Mouse (Mus musculus): ENCODE measurements around the gene Kmt5c. TPM values are rescaled to one million over a fixed set of nuclear protein-coding genes. Genes with fewer than 3 reads are reported as not detected.
"Not testable (repeated sequence)": the region's sequence is repeated elsewhere in the genome, so short reads cannot be mapped to it uniquely, and the experiment has no call there.

Kmt5c gene
- polyA plus RNA-seq, 1 experiment from 2014 or later: 91.6 TPM

DNA sequence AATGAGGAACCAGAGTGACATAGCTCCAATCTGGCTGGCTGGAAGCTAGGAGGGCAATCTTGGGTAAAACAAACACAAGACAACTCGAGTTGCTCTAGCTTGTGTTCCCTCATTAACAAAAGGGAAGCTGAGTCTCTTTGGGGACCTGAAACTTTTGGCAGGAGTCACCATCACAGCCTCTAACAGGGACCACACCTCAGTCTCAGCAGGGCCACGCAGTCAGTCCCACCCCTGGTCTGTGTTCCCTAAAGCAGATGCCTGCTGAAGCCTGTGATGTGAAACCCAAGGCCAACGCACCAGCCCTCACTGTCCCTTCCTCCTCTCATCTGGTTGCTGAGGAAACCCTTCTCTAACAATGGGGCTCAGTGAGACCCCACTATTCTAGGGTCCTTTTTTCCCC, 42.2 kb downstream of the Kmt5c start:
- Histone ChIP-seq H3K4me1 (peaks cover 35% of the 10 kb centered on the region), H3K9me3 (replicated peaks) (no peaks in the 10 kb centered on the region), H3K27me3 (ENCODE audit: low read depth, poor library complexity, severe bottlenecking) (peaks cover 53% of the 10 kb centered on the region), H3K4me3 (no peak overlapping the region), H3K27ac (replicated peaks) (no peak overlapping the region), H3K36me3 (no peaks in the 10 kb centered on the region)
- DNase-seq (ENCODE audit: low spot score): no peak
- 65% methylated on average over 3 of the region's 3 CpGs for WGBS

DNA sequence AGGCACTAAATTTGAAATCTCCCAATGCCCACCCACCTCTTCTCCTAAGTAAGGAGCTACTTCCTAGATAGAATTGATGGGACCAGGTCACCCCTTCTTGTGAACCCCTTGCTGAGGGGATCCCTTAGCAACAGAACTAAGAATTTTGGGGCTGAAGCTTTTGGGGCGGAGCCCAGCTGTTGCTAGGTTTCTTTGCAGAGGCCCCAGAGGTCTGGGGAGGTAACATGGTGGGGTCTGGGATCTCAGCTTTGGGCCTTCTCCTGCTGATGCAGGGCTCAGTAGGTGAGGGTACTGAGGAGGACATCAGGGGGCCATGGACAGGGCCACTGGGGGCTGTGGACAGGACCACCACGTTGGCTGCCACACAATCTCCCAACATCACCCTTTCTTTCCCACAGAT, 42.8 kb downstream of the Kmt5c start, which contains the start of the genes Il11 and Tmem190:
TSS of gene Il11 (minus strand) at position 101 of the 400 bp plus-strand sequence.
TSS of gene Tmem190 (plus strand) at position 179 of the 400 bp plus-strand sequence.
- peaks cover 53% of the 10 kb centered on the region for H3K27me3 ChIP-seq (ENCODE audit: low read depth, poor library complexity, severe bottlenecking)
- no peak for DNase-seq (ENCODE audit: low spot score)
- H3K27ac ChIP-seq (replicated peaks): no peak within 1 kb of the TSS; the same call in 1 of the 2 replicates
- no peaks in the 10 kb centered on the region for H3K36me3 ChIP-seq
- H3K9me3 ChIP-seq (replicated peaks): no peaks in the 10 kb centered on the region
- 81% methylated on average over 2 of the region's 2 CpGs for WGBS
- H3K4me3 ChIP-seq: no peak within 1 kb of the TSS
- H3K4me1 ChIP-seq: peaks cover 28% of the 10 kb centered on the region

DNA sequence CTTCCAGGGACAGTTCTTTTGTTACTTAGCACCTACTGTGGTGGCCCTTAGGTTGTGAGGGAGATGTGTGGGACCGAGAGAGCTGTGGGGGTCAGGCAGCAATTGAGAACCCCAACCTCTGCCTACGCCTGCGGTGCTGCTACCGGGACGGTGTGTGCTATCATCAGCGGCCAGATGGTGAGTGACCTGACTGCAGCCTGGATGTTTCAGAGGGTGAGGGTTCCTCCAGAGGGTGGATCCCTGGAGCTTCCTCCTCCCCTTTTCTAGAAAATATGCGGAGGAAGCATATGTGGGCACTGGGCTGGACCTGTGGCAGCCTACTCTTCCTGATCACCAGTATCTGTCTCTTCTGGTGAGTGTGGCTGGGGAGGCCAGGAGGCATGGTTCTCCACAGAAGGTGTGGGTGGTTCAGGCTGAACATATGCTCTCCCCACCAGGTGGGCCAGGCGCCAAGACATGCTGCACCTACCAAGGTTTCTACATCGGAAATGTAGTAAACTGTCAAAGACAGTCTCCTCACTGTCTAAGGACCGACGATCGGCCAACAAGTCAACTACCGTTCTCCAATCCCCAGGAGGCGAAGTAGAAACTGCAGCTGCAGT, 43.9 kb downstream of the Kmt5c start:
- Histone ChIP-seq H3K36me3 (no peaks in the 10 kb centered on the region), H3K9me3 (replicated peaks) (no peaks in the 10 kb centered on the region), H3K4me1 (peaks cover 26% of the 10 kb centered on the region), H3K4me3 (no peak overlapping the region), H3K27ac (replicated peaks) (no peak overlapping the region), H3K27me3 (ENCODE audit: low read depth, poor library complexity, severe bottlenecking) (peaks cover 53% of the 10 kb centered on the region)
- no peak for DNase-seq (ENCODE audit: low spot score)
- WGBS: 87% methylated on average over 14 of the region's 14 CpGs

DNA sequence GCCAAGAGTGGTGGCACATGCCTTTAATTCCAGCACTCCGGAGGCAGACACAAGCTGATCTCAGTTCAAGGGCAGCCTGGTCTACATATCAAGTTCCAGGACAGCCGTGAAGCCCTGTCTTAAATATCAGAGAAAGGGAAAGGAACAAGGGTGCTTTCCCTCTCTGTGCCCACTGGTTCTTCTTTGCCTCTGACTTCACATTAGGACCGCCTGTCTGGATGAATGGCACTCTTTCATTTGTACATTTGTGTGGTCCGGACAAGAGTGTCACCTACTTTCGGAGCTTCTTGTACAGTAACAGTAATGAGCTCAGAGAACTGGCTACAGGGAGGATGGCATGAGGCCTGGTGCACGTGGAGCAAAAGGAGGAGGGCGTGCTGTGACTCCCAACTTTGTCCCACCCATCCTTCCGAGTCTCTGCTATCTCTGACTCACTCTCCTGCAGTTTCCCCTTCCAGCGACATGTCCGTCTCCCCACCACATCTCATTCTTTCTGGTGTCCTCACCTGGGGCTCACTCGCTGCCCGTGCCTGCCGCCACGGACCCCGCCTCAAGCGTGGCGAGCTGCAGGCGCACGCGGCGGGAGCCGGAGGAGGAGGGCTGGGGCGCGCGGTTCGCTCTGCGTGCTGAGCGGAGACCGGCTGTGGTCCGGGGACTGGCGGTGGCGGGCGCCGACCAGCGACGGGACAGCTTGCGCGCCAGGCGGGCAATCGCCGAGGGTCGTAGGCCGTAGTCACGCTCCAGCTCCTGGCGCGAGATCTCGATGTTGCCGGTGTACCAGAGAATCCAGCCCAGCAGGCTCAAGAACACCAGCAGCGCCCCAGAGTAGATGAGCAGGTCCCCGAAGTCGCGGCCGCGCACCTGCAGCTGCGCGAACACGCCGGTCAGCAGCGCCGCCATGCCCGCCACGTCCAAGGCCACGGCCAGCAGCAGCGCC, 48.9 kb downstream of the Kmt5c start:
- peak; percentile 83 for DNase-seq (ENCODE audit: low spot score)
- Histone ChIP-seq H3K36me3 (peaks cover 3% of the 10 kb centered on the region), H3K27ac (replicated peaks) (peak overlapping the region; percentile 89), H3K4me3 (peak overlapping the region; percentile 62), H3K27me3 (ENCODE audit: low read depth, poor library complexity, severe bottlenecking) (peaks cover 45% of the 10 kb centered on the region), H3K9me3 (replicated peaks) (no peaks in the 10 kb centered on the region), H3K4me1 (peaks cover 17% of the 10 kb centered on the region)
- 3% methylated on average over 64 of the region's 64 CpGs for WGBS

DNA sequence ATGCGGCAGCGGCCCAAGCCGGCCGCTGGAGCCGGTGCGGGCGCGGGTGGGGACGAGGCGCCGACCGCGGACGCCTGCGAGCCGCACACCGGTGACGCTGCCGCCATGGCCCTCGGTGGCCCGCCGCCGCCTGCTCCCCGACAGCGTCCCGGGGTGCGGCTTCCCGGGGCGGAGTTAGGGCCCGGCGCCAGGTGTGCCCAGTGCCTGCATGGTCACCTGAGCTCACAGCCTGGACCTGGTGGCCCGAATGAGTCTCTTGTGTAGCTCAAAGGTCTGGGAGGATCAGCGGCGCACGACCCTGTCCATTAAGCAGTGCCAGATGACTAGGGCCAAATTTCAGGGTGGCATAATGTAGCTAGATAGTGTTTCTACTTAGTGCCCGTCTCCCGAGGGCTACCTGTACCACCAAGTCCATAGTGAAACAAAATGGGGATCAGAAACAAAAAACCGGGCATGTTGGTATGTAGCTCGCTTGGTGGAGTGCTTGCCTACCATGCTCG, 49.6 kb downstream of the Kmt5c start, which contains the start of gene Tmem238:
TSS of gene Tmem238 (minus strand) at position 221 of the 500 bp plus-strand sequence.
- H3K27ac ChIP-seq (replicated peaks): peak within 1 kb of the TSS; percentile 89

DNA sequence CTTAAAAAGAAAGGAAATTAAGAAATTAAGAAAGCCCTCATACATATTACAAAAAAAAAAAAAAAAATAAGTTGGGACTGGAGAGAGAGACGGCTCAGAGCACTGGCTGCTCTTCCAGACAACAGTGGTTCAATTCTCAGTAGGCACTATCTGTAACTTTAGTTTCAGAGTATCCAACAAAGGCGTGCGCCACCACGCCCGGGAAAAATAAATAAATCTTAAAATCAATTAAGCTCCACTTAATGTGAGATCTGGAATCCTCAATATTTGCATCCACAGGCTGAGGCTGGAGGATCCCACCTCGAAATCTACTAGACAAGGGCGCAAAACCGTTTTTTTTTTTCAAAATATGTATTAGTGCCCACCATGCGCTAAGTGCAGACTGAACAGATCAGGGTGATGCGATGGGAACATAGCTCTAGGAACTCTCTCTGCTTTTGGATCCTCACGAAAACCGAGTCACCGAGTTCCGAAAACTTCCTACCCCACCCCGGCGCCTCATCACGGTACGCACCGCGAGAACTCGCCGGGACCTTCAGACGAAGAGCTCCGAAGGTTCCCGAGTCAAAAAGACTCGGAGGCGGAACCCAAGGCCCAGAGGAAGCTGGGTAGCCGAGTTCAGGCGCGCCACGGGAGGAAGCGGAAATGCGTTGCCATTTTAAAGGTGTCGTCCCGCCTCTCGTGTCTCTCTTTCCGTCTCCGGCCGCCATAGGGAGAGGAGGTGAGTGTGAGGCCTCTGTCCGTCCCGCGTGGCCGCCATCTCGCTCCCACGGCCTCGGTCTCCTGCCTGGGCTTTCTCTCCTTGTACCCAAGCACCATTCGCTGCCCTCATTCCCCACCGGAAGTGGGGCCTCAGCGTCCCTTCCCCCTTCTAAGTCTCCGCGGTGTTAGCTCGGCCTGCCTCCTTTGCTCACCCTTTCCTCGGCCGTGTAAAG, 52.6 kb downstream of the Kmt5c start, which contains the start of gene Rpl28:
TSS of gene Rpl28 (plus strand) at position 597 of the 935 bp plus-strand sequence.
- peak within 1 kb of the TSS; percentile 93 for H3K27ac ChIP-seq (replicated peaks)
- no peaks in the 10 kb centered on the region for H3K9me3 ChIP-seq (replicated peaks)
- H3K4me3 ChIP-seq: peak within 1 kb of the TSS; percentile 80
- peak; percentile 96 for DNase-seq (ENCODE audit: low spot score)
- H3K27me3 ChIP-seq (ENCODE audit: low read depth, poor library complexity, severe bottlenecking): peaks cover 33% of the 10 kb centered on the region
- peaks cover 41% of the 10 kb centered on the region for H3K36me3 ChIP-seq
- peaks cover 29% of the 10 kb centered on the region for H3K4me1 ChIP-seq
- 2% methylated on average over 54 of the region's 54 CpGs for WGBS

More for the DNA sequence above, 49.6 kb downstream of the Kmt5c start, which contains the start of gene Tmem238:
- Histone ChIP-seq H3K36me3 (peaks cover 10% of the 10 kb centered on the region), H3K4me3 (peak within 1 kb of the TSS; percentile 62), H3K9me3 (replicated peaks) (no peaks in the 10 kb centered on the region), H3K4me1 (peaks cover 24% of the 10 kb centered on the region), H3K27me3 (ENCODE audit: low read depth, poor library complexity, severe bottlenecking) (peaks cover 45% of the 10 kb centered on the region)
- WGBS: 9% methylated on average over 40 of the region's 40 CpGs
- no peak for DNase-seq (ENCODE audit: low spot score)

DNA sequence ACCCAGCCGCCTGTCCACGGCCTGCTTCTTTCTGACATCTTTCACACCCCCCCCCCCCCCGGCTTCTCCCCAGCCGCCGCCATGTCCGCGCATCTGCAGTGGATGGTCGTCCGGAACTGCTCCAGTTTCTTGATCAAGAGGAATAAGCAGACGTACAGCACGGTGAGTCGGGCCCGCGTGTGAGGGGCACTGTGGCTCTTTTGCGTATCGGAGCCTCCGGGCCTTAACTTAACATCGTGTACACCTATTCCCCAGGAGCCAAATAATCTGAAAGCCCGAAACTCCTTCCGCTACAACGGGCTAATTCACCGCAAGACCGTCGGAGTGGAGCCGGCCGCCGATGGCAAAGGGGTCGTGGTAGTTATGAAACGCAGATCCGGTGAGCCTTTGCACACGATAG, 53.3 kb downstream of the Kmt5c start:
- DNase-seq (ENCODE audit: low spot score); H3K9me3 ChIP-seq (replicated peaks): not testable (repeated sequence)
- H3K4me1 ChIP-seq: peaks cover 29% of the 10 kb centered on the region
- H3K4me3 ChIP-seq: peak overlapping the region; percentile 80
- under 1% methylated on average over 31 of the region's 31 CpGs for WGBS
- peaks cover 48% of the 10 kb centered on the region for H3K36me3 ChIP-seq
- peak overlapping the region; percentile 93 for H3K27ac ChIP-seq (replicated peaks)
- H3K27me3 ChIP-seq (ENCODE audit: low read depth, poor library complexity, severe bottlenecking): peaks cover 26% of the 10 kb centered on the region

DNA sequence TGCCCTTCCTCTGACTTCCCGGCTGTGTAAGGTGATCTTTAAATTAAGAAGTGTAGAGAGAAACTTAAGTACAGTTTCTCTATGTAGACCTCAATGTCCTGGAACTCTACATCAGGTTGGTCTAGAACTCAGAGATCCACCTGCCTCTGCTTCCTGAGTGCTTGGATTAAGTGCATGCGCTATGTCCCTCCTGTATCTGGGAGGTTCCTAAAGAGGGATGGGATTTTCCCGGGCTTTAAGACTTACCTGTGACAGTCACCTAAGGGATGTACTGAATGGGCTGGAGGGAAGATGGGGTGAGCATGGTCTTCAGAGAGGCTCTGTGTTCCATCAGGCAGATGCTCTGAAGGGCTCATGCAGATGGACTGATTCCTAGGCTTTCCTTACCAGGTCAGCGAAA, 53.8 kb downstream of the Kmt5c start:
- Histone ChIP-seq H3K9me3 (replicated peaks) (no peaks in the 10 kb centered on the region), H3K36me3 (peaks cover 49% of the 10 kb centered on the region), H3K27me3 (ENCODE audit: low read depth, poor library complexity, severe bottlenecking) (peaks cover 22% of the 10 kb centered on the region), H3K27ac (replicated peaks) (peak overlapping the region; percentile 93), H3K4me3 (peak overlapping the region; percentile 80), H3K4me1 (peaks cover 26% of the 10 kb centered on the region)
- WGBS: 39% methylated on average over 4 of the region's 4 CpGs
- no peak for DNase-seq (ENCODE audit: low spot score)

DNA sequence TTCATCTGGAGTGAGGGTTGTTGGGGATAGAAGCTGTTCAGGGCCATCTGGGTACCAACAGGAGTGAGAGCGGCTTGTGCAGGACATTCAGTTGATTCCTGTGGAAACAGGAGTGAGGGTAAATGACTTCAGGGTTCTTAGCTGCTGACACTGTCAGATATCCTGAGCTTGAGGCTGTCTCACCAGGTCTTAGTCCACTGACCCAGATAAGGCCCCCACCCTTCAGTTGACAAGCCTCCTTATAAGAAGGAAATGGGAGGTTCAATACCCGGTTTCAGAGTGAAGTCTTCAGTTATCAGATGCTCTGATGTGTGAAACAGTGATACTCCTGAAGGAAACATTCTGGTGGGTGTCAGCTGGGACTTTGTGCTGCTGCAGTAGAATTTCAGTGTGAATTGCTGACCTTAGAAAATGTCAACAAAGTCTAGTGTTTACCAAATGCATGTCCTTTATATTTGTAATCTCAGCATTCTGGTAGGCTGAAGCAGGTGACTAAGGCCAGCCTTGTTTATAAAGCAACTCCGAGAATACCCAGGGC, 54.8 kb downstream of the Kmt5c start:
- H3K4me3 ChIP-seq: peak overlapping the region; percentile 80
- WGBS: 88% methylated on average over 3 of the region's 3 CpGs
- no peak overlapping the region for H3K27ac ChIP-seq (replicated peaks)
- peaks cover 15% of the 10 kb centered on the region for H3K4me1 ChIP-seq
- DNase-seq (ENCODE audit: low spot score): no peak
- no peaks in the 10 kb centered on the region for H3K9me3 ChIP-seq (replicated peaks)
- H3K27me3 ChIP-seq (ENCODE audit: low read depth, poor library complexity, severe bottlenecking): peaks cover 12% of the 10 kb centered on the region
- peaks cover 51% of the 10 kb centered on the region for H3K36me3 ChIP-seq

DNA sequence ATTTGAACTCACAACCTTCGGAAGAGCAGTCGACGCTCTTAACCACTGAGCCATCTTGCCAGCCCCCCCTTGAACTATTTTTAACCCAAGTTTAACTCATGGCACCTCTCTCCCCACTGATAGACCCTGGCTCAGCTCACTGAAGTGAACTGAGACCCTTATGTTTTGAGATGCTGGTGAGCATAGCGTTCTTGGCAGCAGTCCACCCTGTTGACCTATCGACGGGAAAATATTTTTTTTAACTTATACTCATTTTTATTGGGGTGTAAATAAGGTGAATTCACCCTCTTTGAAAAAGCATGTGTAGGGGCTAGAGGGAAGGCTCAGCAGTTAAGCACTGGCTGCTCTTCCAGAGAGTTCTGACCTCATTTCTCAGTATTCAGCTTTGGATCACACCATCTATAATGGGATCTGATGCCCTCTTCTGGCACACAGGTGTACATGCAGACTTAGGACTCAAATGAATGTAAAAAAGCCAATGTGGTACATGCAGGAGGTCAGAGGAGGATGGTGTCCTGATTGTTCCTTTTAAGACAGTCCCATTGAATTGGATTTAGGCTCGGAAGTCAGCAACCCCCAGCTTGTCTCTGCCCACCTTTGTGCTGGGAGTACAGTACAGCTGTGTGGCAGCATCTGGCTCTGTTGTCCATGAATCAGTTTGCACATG, 56.0 kb downstream of the Kmt5c start:
- no peak for DNase-seq (ENCODE audit: low spot score)
- WGBS: 73% methylated on average over 7 of the region's 7 CpGs
- Histone ChIP-seq H3K27ac (replicated peaks) (no peak overlapping the region), H3K4me3 (no peak overlapping the region), H3K36me3 (peaks cover 51% of the 10 kb centered on the region), H3K4me1 (peaks cover 15% of the 10 kb centered on the region), H3K9me3 (replicated peaks) (no peaks in the 10 kb centered on the region), H3K27me3 (ENCODE audit: low read depth, poor library complexity, severe bottlenecking) (peaks cover 1% of the 10 kb centered on the region; the same call in 1 of the 2 replicates)

Data from midbrain, embryonic 10.5 days (tissue).